Mouse (Mus musculus) WW6 (cell line): ENCODE measurements around the gene Tubb5.

ENCODE experiments used
- DNase-seq: peaks from one replicate; pipeline ENCODE4 v3.0.0-alpha.2; 2013; ENCODE audit warnings: low read depth, low spot score

Gene Tubb5

DNA sequence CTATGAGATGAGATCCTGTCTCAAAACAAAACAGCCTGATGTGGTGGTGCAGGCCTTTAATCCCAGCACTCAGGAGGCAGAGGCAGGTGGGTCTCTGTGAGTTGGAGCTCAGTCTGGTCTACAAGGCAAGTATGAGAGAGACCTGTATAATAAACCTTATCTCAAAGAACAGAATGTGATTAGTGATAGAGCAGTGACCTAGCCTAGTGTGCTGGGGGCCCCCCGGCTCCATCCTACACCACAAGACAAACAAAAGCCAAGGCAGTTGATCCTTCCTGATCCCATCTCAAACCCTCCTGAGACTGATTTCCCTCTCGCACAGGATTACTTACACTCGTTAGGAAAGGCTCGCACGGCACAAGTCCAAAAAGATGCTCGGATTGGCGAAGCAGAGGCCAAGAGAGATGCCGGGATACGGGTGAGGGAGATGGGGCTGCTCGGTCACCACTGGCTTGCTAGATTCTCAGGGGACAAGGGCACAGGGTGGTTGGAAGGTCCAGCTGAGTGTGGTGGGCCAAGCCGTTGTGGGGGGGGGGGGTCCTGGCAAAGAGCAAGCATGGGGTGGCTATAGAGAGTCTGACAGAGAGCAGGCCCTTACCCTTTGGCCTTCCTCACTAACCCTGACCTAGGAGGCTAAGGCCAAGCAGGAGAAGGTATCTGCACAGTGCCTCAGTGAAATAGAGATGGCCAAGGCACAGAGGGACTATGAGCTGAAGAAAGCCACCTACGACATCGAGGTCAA lies 12.8 kb downstream of the Tubb5 start:
- no peak for DNase-seq

DNA sequence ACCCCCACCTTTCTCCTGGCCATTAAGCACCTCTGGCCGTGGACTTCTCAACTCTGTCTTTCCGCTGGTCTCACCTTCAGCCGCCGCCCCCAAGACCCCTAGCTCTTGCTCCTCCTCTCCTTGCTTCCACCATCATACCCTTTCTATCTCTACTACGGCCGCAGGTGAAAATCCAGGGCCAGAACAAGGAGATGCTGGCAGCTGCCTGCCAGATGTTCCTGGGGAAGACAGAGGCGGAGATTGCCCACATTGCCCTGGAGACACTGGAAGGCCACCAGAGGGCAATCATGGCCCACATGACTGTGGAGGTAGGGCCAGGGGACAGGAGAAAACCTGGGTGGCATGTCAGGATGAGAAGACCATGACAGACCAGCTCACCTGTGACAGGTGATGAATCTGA lies 13.7 kb downstream of the Tubb5 start:
- no peak for DNase-seq

DNA sequence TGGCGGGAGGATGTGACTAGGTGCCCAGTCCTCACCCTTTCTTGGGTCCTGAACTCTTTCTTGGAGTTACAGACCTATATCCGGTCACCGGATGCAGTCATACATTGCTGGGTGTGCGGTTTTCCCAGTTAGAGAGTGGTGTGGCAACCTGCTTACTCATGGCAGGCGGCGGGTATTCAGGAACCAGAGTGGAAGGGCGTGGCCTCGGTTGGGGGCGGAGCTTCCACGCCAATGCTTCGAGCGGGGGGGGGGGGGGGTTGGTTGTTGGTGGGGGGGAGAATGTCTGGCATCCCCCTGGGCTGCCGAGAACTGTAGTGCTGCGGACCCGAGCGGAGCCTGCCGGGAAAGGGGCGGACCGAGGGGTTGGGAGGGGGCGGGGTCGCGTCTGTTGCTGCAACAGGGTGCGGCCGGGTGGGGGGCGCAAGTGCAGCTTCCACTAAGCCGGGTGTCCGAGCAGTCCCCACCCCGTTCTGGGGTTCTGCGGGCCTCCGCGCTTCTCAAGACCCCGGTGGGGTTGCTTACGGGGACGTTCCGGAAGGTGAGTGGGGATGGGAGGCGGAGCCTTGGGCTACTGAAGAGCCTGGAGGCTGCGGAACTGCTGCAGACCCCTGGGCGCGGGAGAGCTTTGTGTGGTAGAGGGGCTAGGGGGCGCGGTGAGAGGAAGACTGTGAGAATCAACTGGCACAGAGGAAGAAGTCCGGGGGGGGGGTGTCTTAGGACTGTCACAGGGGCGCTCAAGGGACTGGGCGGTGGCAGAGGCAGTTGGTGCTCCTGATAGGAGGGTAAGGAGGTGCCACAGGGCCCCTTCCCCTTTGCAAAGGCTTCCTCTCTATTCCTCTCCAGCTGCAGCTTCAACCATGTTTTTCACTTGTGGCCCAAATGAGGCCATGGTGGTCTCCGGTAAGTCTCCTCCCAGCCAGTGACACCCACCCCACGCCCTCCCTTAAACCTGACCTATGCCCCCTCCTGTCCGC lies 14.9 kb downstream of the Tubb5 start, which contains the start of gene Flot1:
TSS of gene Flot1 (plus strand) at position 267 of the 974 bp plus-strand sequence.
- DNase-seq, result no peak

DNA sequence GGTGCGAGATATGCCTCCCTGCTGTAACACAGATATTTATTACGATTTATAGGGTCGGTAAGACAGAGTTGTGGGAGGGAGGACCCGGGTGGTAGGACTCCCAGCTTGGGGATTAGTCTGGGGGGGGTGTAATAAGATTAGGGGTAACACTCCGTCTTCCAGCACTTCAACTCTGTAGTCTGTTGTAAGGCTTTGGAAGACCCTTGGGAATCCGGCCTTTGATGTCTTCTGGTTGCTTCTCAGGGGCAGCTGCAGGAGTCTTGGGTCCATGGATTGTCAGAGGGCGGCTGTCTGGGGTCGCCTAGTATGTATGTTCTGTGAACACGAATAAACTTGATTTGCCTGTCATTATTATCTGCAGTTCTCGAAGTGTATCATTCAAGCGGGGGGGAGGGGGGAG lies 15.5 kb downstream of the Tubb5 start:
- no peak for DNase-seq

DNA sequence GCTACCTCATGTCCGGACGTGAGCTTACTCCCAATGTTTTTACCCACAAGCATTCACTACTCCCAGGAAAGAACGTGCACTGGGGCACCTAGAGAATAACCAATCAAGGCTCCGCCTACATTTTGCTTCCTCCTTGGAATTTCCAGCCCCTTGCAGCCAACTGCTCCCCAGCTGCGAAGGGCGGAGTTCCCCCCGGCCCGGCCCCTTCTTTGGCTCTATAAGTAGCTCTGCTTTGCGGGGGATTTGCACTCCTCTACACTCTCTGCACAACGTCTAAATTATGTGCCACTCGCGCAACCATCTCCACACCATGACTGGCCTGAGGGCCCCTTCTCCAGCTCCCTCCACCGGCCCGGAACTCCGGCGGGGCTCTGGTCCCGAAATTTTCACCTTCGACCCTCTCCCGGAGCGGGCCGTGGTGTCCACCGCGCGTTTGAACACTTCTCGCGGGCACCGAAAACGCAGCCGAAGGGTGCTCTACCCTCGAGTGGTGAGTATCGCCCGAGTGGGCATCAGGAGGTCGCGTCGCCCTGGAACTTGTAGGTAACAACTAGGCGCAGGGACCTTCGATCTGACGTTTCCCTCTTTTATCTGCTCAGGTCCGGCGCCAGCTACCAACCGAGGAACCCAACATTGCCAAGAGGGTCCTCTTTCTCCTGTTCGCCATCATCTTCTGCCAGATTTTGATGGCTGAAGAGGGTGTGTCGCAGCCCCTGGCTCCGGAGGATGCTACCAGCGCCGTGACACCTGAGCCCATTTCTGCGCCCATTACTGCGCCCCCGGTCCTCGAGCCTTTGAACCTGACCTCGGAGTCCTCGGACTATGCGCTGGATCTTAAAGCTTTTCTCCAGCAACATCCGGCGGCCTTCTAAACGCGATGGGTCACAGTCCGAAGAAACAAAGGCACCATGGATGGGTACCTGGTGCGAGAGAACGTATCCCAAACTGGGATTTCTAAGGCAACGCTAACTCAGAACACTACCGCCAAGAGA lies 16.4 kb downstream of the Tubb5 start, which contains the start of gene Ier3:
TSS of gene Ier3 (plus strand) at position 246 of the 992 bp plus-strand sequence.
- DNase-seq, result no peak

DNA sequence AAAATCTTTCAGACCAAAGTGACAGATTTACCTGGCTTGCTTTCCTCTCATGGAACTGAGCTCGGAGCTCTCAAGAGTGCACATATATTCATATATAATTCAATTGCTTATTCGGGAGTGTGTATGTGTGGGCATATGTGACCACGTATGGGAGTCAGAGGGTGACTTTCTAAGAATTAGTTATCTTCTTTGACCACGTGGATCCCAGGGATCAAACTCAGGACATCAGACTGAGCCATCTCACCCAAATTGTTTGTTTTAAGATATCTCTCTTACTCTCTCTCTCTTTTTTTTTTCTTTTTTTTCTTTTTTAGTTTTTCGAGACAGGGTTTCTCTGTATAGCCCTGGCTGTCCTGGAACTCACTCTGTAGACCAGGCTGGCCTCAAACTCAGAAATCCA lies 18.0 kb downstream of the Tubb5 start:
- DNase-seq, result no peak

DNA sequence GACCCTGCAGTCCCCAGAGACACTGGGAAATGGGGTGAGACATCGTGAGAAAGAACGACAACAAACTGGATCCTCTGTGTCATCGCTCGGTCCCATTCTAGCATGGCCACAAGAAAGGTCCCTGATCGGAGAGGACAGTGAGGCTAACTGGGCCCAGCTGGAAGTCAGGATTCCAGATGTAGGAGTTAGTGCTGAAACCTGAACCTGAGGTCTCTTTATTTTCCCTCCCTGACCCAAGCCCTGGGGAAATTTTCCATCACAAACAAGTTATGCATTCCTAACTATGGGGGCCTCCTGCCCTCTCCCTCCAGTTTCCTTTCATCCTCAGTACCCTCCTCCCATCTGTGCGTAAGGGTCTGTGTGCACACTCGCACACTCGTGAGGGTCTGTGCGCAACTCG lies 20.9 kb downstream of the Tubb5 start:
- DNase-seq, result no peak

DNA sequence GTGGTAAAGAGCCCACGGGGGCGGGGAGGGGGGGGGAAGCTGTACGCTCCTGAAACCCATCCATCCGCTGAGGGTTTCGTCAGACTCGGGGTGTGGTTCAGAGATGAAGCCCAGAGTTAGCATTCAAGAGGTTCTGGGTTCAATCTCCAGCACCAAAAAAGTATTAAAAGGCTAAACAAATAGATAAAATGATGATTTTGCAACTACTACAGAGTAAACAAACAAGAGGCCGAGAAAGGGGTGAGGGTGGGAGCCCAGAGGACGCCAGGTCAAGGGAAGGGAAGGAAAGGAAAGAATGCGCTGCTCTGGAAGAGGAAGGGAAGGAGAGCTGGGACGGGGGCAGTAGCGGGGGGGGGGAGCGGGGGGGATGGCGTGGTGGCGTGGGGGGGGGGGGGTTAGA lies 21.4 kb downstream of the Tubb5 start:
- no peak for DNase-seq

DNA sequence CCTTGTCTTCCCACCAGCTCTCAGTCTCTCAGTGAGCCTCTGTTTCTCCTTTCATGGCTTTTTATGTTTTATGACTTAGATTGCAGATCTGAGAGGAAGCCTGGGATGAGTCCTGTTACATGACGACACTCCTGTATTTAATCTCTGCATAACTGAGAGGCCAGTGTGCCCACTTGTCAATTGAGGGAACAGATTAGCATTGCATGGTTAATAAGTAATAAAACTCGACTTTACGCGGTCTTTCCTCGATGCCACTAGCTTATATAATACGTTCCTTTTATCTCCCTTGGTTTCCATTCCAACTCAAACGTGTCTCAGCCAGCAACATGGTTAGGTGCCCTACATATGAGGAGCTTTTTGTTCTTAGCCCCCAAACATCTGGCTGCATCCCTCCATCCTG lies 22.3 kb downstream of the Tubb5 start:
- no peak for DNase-seq

DNA sequence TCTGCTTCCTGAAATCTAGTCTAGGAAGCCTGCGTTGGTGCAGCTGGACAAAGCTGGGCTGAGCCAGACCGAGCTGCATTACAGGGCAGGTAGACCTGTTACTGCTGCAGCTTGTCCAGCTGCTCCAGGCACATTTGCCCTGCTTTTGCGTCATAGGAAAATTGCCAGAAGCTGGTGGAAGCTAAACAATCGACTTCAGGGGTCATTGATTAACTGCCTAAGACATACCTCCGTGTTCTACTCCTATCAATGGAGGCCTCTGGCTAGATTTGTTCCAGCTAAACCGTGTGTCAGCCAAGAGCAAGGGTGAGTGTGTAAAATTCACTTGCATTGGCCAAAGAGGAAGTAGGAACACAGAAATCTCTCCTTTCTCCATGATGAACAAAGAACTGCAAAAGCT lies 23.4 kb downstream of the Tubb5 start:
- no peak for DNase-seq

DNA sequence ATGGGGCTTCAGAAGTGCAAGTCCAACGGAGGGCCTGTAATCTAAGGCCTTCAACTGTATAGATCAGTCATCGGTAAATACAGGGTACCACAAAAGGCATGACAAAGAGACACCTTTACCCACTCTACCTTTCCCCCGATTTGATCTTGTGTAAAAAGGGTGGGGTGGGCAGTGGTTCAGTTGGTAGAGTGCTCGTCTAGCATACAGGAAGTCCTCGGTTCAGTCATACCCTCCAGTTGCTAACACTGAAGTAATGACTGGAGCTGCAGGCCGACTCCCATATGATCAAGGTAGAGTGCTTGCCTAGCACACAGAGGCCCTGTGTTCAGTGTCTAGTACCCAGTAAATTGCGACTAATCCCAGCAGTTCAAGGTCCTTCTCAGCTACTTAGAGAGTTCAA lies 24.5 kb downstream of the Tubb5 start:
- no peak for DNase-seq

DNA sequence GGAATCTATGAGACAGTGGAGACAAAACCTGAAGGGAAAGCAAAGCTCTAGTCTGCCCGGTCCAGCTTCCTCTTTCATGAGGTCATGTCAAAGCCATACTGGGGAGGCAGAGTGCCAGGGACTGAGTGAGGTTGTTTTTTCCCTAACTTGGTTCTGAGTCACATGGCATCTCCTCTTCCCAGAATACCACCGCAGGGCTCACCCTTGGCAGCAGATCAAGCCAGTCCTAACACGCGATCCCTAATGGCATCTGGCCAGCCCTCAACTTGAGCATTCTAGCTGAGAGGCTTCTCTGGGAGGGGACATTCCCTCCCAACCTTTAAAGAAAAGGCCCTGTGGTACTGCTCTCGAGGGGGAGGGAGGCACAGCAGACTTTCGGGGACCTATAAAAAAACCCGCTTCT lies 24.9 kb downstream of the Tubb5 start:
- DNase-seq, result no peak

DNA sequence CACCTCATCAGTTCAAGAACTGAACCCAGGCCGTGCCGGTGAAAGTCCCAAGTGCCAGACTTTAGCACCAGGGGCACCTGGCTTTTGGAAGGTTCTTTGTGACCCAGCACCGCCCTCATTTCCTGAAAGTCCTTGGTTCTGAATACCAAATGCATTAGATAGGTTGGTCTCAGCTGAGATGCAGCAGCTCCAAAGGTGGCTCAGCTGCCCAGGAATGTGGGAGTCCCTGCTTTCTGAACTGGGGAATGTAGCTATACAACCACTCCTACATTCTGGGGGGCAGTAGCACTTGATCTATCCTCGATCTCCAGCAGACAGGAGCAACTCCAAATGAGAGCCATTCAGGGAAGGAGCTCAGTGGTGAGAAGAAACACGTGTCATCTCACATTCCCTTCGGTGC lies 25.4 kb downstream of the Tubb5 start:
- DNase-seq, result no peak

DNA sequence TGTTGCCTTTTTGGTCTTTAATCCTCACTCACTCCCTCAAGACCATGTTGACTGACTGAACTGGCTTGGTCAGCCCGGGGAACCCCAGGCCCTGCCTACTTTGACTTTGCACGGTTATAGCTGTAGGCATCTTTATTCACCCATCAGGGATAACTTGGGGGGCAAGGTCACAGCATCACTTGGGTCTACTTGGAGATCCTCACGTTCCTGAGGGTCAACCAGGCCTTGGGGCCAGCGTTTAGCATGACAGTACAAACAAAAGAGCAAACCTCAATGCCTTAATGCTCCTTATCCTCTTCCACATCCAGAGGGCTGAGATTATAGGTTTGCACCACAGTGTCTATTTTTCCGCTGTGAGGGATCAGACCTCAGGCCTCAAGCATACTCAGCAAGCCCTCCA lies 25.8 kb downstream of the Tubb5 start:
- DNase-seq, result no peak

DNA sequence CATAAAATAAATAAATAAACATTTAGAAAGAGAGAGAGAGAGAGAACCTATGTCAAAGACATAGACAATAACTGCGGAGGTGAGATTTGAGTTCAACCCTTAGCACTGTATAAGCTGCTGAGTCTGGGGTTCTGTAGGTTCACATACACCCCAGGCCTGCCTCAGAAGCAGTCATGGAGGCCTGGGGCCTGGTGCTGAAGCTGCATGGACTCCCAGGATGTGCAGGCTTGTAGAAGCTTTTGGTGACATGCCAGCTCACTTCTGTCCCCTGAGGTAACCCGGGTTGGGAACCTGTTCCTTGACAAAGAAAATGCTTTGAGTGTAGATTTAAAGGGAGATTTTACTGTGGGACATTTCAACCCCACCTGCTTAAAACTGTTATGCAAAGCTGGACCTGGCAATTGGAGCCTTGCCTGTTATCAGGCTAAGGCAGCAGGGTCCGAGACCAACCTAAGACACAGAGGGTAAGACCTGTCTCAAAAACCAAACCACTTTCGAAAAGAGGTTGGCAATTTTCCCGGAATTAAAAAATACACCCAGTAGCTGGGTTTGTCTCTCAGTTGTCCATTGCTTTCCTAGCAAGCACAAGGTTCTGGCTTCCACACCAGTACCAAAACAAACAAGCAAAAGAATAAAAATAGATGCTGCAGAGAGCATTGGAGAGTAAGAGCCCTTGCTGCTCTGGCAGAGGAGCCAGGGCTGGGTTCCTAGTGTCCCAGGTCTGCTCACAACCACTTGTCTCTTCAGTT lies 27.0 kb downstream of the Tubb5 start:
- no peak for DNase-seq

DNA sequence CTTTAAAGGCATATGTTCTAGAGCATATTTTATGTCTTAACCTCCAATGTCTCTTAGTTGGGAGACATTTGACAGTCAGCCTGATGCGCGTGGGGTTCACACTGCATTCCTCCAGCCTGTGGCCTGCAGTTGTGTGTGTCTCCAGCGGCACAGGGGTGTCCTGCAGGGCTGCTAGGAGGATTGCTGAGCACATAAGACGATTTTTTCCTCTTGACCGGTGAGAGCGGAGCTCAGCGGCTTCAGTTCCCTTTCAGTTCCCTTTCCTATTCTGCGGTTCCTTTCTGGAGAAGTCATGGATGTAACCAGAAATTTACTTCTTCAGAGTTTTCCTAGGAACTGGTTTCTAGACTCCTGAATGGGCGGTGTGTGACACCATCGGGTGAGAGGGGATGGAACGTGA lies 28.7 kb downstream of the Tubb5 start:
- no peak for DNase-seq

DNA sequence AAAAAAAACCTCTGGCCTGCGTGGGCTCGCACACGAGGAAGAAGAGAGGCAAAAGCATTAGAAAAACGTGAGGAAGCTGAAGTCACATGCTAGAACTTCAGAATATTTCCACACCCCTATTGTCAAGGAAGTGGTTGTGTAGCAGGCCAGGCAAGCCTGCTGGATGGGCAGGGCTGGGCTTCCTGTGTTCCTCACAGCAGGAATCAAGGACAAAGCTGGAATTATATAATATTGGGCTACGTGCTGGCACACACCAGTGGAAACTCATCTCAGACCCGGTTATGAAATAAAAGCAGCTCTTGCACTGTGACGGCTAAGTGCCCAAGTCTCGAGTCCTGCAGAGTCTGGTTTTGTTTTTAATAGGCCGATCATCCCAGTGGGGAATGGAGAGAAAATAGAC lies 30.0 kb downstream of the Tubb5 start:
- DNase-seq, result no peak

DNA sequence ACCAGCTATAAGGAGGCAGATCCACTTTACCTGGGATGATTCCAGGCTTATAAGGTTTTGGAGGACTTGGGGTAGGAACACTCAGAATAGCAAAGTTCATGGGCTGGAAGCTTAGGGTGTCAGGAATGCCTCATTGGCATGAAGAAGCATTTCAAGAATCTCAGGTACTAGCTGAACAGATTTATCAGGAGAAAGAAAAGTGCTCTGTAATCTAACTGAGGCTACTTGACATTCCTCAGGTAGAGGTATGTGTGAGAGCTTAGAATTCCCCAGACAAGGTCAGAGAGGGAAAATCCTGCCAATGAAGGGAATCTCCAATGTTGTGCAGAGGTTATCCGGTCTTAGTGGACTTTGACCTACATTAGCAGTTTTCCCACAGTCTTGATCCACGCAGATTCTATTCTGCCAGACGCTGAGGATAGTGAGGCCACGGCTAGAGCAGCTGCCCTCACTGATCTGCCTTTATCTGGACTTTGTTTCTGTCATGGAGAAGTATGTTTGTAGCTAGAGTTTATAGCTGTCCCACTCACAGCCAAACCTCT lies 34.2 kb downstream of the Tubb5 start:
- no peak for DNase-seq

DNA sequence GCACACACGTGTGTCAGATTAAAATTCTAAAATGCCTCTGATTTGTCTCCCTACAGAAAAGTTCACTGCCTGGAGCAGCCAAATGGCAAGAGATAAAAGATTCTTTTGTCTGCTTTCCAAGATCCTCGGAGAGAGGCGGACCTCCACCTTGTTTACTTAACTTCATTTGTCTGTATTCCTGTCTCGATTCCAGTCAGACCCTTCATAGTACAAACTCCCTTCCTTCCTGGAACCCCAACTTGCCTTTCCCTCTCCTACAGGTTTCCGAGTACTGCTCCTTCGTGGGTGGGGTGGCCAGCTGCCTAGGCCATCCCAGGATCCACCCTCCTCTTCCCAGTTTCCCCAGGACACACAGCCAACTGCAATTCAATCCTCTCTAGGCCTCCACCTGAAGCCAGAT lies 35.1 kb downstream of the Tubb5 start:
- no peak for DNase-seq

DNA sequence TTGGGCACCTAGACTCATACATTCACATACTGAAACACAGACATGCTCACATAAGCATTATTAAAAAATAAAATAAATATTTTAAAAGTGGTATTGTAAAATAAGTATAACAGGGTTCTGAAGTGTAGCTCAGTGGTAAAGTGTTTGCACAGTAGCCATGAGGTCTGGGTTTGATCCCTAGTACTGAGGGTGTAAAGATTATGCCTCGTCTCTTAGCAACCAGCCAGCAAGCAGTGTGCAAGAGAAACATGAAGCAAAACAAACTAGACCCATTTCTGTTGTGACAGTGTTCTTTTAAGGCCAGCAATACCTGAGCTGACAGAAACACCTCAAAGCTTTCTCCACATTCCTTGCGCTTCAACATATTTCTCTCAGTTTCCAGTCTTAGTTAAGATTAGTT lies 37.2 kb downstream of the Tubb5 start:
- DNase-seq, result no peak

DNA sequence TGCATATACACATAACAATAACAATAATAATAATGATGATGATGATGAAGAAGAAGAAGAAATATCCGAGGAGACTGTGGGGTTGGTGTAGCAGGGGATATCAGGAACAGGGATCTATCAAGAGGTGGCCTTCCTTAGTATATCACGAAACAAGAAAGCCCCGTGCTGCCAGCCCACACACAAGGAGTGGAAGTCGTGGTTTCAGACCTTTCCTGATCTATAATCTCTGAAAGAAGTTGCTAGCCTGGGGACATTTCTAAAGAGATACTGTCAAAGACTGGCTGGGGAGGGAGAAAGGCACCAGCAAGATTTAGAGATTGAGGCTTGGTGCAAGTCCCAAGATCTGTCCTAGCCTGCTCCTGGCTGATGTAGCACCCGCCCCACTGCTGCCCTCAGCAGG lies 41.3 kb downstream of the Tubb5 start:
- DNase-seq, result no peak
